Mouse (Mus musculus) v-Abl transformed pro-B cells (cell line): Measurements from ENCODE around the gene Actl7a.

Experiments used
- in situ Hi-C, 2 experiments: fragments of 400-800 bp; cut with MboI; formaldehyde crosslinking; loops; one replicate each; pipeline ENCODE4 v1.15.1; 2025; ENCODE audit not compliant: unreplicated experiment in 2 of 2

Gene Actl7a

GRCm38 (mm10) chr4:56756966-56757600 lies 13.9 kb downstream of the Actl7a start:
- in situ Hi-C loops, result no loop called here

GRCm38 (mm10) chr4:56757693-56758092 lies 14.5 kb downstream of the Actl7a start:
- in situ Hi-C loops, result no loop called here

GRCm38 (mm10) chr4:56767861-56768284 lies 24.7 kb downstream of the Actl7a start:
- in situ Hi-C loops, result no loop called here

- in situ Hi-C loops, result no loop called here
Measured at GRCm38 (mm10) chr4:56768913-56769312, 25.7 kb downstream of the Actl7a start.

GRCm38 (mm10) chr4:56771065-56771464 lies 27.9 kb downstream of the Actl7a start:
- in situ Hi-C loops, result no loop called here

GRCm38 (mm10) chr4:56791373-56791772 lies 48.2 kb downstream of the Actl7a start:
- in situ Hi-C loops, result no loop called here
